Mouse (Mus musculus) NIH3T3 (cell line): Measurements from ENCODE around the gene B3galt1.

Experiments used
- DNase-seq: peaks from one replicate; pipeline ENCODE4 v3.0.0-alpha.2; 2012; ENCODE audit warnings: low read depth

B3galt1 gene

DNA sequence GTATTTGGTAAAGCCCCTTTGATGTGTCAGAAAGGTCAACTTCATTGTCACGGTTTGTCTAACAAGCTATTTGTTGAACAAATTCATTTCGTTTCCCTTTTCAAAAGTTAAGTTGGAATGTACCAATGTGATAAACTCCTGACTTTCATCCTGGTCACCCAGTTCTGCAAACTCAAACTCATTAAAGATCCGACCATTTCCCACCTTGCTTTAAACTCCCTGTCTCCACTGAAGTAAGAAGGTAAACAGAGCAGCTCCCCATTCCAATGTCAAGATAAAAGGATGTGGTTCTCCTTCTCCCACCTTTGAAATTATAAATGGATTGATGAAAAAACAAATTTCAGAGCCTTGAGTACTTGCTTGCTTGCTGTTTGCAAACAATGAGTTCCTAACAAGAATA, 487.6 kb downstream of the B3galt1 start:
- no peak for DNase-seq

GRCm38 (mm10) chr2:68061341-68061740, 495.7 kb downstream of the B3galt1 start:
- peak; percentile 62 for DNase-seq

GRCm38 (mm10) chr2:68079426-68080360, 514.0 kb downstream of the B3galt1 start:
- no peak for DNase-seq

DNA sequence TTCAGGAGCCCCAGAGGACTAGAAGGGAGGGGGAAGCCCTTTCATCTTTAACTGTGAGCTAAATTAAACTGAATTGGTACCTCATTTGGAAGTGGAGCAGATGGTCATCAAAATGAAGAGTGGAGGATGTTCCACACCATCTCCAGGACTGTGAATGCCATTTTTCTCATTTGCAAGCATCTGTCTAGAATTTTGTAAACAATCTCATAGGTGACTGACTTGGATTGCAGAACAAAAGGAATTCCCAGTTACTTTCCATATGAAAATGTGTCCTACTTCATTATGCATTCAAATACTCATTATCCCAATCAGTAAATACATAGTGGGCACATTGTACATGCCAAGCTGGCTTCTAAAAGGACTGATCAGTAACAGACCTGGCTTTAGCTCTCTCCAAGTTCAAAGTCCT, 515.2 kb downstream of the B3galt1 start:
- DNase-seq, result no peak

DNA sequence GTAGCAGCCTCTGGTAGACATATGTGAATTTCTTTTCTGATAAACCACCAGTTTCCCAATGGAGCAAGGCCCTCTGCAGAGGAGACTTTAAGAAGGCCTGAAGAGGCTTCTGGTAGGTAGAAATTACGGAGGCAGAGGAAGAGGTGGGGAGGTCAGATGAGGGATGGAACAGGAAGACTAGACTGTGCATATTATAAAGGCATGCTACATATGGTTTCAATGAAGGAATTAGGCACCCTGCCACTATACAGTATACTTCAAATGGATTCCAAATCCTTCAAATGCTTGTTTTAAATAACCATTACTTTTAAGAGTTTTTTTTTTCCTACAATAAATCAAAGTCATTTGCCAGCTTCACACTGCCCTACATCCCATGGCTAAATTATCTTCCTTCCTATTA, 518.8 kb downstream of the B3galt1 start:
- DNase-seq, result no peak

GRCm38 (mm10) chr2:68086101-68086500, 520.4 kb downstream of the B3galt1 start:
- DNase-seq, result peak; percentile 6

DNA sequence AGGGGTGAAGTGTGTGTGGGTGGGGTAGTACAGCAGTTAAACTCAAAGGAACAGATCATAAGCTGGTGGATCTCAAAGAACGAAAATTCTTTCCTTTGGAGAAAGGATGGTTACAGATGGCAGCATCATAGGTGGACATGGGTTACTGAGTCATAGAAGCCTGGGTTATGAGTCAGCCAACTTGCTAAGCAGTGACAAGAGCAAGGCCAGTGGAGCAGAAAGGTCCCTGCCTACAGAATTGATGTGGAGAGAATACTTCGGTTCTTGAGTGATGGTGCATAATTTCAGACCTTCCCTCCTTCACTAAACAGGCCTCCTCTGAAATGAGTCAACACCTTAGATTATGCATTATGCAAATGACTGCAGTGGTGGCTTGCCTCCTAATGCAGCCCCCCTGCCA, 525.9 kb downstream of the B3galt1 start:
- no peak for DNase-seq

DNA sequence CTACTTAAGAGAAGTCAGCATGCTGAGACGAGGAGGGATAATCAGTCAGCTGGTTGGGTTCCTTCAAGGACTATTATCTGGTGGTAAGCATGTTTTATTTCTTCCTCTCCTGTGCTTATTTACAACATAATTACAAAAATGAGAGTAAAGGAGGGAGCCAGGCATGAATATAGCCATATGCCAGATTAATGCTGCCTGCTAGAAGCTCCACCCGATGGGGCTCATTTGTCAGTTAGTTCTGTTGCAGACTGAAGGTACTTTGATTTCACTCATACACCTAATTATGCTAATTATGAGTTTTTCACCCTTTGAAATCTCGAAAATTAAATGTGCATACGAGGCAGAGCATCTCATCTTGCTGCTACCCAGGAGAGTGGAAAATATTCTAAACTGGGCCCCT, 539.0 kb downstream of the B3galt1 start:
- no peak for DNase-seq

GRCm38 (mm10) chr2:68118076-68118475, 552.4 kb downstream of the B3galt1 start:
- peak; percentile 18 for DNase-seq

DNA sequence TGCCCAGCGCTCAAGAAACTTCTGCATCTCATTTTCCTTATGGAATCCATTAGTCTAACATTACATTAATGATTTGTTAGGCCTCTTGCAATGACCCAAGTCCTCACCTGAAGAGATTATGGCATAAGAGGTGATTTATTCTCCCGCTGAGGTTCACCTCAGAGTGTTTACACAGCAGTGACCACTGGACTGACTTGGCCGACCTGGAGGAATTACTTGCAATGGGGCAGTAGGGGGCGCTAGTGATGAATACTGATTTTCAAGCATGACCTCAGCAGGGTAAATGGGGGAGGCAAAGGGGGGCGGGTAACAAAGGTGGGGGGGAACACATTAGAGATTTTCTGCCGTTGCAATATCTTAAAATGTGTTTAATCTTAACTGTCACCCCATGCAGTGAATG, 559.1 kb downstream of the B3galt1 start:
- DNase-seq, result peak; percentile 17

GRCm38 (mm10) chr2:68141094-68141493, 575.4 kb downstream of the B3galt1 start:
- DNase-seq, result no peak

DNA sequence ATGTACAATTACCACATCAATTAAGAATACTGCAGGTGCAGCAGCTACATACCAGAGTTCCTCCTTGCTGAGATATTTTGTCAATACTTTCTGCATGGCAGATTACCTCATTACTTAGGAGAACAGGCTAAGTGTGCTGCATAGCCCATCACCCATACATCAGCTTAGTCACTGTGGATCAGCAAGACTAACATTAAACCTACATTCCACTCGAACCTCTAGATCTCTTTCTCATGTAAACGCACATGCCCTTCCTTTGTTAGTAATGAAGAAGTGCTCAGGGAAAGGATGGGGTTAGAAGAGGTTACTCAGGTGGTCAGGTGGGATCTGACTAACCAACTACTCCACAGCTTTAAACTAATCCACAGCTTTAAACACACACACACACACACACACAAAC, 577.6 kb downstream of the B3galt1 start:
- DNase-seq, result no peak

DNA sequence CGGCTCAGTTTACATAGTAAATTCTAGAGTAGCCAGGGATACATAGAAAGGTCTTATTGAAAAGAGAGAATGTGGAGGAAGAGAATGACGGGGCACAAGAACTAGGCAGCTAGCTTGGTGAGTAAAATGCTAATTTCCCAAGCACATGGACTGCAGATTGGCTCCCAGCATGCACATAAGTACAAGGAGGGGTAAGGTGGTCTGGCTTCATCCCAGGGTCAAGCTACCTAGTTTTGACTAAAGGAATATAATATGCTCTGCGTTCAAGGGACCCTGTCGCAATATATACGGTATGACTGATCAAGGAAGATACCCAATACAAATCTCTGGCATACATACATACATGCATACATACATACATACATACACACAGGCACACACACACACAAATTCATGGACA, 594.1 kb downstream of the B3galt1 start:
- DNase-seq, result no peak

- DNase-seq, result no peak
Observed at GRCm38 (mm10) chr2:68160566-68160965, 594.9 kb downstream of the B3galt1 start.

DNA sequence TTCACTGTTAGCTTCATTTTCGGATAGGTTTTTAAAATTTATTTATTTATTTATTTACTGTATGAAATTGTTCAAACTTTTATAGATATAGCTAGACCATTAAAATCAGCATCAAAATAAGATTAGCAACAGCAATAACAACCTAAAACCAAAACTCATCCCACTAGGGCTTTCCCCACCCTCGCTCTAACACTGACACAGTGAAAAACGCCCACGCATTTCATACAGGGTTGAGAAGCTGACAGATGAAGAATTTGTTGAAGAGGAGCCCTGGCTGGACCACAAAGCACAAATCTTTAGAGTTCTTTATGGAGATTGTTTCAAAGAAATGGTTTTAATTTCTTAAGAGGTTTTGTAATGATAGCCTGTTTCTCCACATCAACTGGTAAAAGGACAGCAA, 596.3 kb downstream of the B3galt1 start:
- no peak for DNase-seq

DNA sequence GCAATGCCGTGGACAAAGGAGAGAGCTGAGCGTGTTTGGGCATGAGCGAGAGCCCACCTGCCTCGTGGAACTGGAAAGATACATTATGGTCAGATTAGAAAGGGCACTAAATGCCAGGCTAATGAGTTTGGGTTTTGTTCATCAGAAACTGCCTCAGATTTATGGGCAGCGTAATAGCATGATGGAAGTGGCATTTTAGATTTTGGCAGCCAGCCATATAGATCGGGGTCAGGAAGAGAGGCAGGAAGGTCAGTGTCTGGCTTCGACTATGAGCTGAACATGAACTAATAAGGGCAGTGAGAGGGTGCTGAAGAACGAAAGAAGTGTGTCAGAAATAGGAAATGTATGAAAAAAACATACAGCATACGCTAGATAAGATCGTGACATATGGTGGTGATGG, 605.6 kb downstream of the B3galt1 start:
- DNase-seq, result no peak
